ENCODE assay signal across 13 mouse cellular contexts in the genomic region with DNA sequence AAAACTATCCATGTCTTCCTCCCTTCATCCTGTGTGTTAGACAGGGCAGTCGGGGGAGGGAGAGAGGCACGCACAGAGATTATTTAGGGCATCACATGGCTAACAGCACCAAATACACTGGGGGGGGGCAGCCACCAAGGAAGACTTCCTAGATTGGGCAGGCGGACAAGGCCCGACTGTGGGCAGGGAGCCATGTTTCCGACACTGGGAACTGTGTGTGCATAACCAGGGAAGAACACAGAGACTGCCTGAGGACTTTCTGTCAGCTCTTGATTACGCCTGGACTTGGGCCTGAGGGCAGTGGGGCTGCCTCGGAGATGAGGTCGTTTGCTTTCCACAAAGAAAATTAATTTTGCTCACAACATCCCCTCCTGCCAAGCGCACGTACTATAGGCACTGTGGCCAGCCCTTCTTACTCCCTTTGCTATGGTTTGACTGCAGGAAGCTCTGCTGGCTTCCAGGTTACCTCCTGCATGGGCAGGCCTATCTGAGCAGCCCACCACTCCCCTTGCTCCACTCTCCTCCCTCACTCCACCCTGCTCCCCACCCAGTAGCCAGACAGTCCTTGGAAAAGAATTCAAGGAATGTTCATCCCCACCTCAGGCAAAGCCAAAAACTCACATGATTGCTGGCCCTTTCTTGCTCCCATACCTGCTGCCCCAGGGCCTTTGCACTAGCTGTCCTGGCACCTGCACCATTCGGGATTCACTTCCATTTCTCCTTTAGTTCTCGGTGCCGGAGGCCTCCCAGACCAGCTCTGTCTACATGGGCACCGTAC. TPM values are rescaled to one million over a fixed set of nuclear protein-coding genes. Genes with fewer than 3 reads are reported as not detected.
DNase-seq lines count a peak whose midpoint lies in the region; ATAC-seq and TF ChIP-seq lines count a peak whose summit lies in the region.
"Had no signal": no experiment of that assay in that cellular context is flagged by ENCODE, and none has a peak within 500 bp of the region (broad histone marks: within the 10 kb centered on the region; RNA-seq: fewer than 3 reads in every experiment).

No protein-coding gene starts in this region.

- H3K27me3 ChIP-seq in midbrain, embryonic 10.5 days (ENCODE audit: low read depth, poor library complexity, severe bottlenecking) = no peaks in the 10 kb centered on the region
- no peaks in the 10 kb centered on the region for H3K27me3 ChIP-seq in midbrain, embryonic 11.5 days (ENCODE audit: control insufficient read depth, insufficient read depth, low read length)
- no peaks in the 10 kb centered on the region for H3K27me3 ChIP-seq in limb, embryonic 14.5 days (ENCODE audit: control insufficient read depth, insufficient read depth, low read length)

- H3K4me3 ChIP-seq in midbrain, embryonic 10.5 days = no peak overlapping the region
- no peak overlapping the region for H3K4me3 ChIP-seq in midbrain, embryonic 11.5 days (ENCODE audit: low read depth, low read length)
- no peak overlapping the region for H3K4me3 ChIP-seq in limb, embryonic 14.5 days (replicated peaks; ENCODE audit: low read length)

- H3K27ac ChIP-seq in midbrain, embryonic 10.5 days (replicated peaks) = peak overlapping the region; percentile 61
- H3K27ac ChIP-seq in midbrain, embryonic 11.5 days (ENCODE audit: low read depth, low read length) = no peak overlapping the region
- 0 out of 2 replicates have a peak overlapping the region, but pooled peaks have one; percentile 19 for H3K27ac ChIP-seq in limb, embryonic 14.5 days (replicated peaks; ENCODE audit: low read depth, low read length)

- DNase-seq in heart, adult 18-20 months = peak; percentile 73 to 81
- DNase-seq in heart, postnatal 25 days (ENCODE audit: low spot score) = no peak
- DNase-seq in midbrain, embryonic 10.5 days (ENCODE audit: low spot score) = no peak
- no peak for DNase-seq in midbrain, embryonic 11.5 days (ENCODE audit: low spot score, missing footprints)
- peak; percentile 34 for DNase-seq in WW6 (ENCODE audit: low read depth, low spot score)
- DNase-seq in limb, embryonic 14.5 days (ENCODE audit: low spot score) = no peak
- DNase-seq in adrenal gland, postnatal 4 days (ENCODE audit: low spot score in 2 of 2) = no peak
- DNase-seq: kidney, postnatal 4 days; thymus, postnatal 25 days had no signal

- intact Hi-C loops in heart, postnatal 25 days (cut with DNase I) = no loop called here

- no peak overlapping the region for H3K9ac ChIP-seq in midbrain, embryonic 11.5 days (ENCODE audit: low read length)
- H3K9ac ChIP-seq in limb, embryonic 14.5 days (ENCODE audit: low read depth, low read length, severe bottlenecking) = no peak overlapping the region

- H3K36me3 ChIP-seq in midbrain, embryonic 10.5 days = peaks cover 31% of the 10 kb centered on the region
- no peaks in the 10 kb centered on the region for H3K36me3 ChIP-seq in midbrain, embryonic 11.5 days (ENCODE audit: control insufficient read depth, insufficient read depth, low read length)
- 0 out of 2 replicates have a peak, but pooled peaks cover 8% of the 10 kb centered on the region for H3K36me3 ChIP-seq in limb, embryonic 14.5 days (ENCODE audit: control insufficient read depth, insufficient read depth, low read length)
- H3K36me3 ChIP-seq: G1E had no signal

- TF ChIP-seq POLR2A in limb, embryonic 14.5 days (IDR thresholded peaks at IDR 0.05; ENCODE audit: borderline replicate concordance, extremely low read depth, insufficient read depth, insufficient read length) = no peak

- 82% methylated on average over 14 of the region's 14 CpGs for WGBS in midbrain, embryonic 10.5 days
- 85% methylated on average over 14 of the region's 14 CpGs for WGBS in midbrain, embryonic 11.5 days
- 56% methylated on average over 14 of the region's 14 CpGs for WGBS in limb, embryonic 14.5 days

- H3K4me1 ChIP-seq in midbrain, embryonic 10.5 days = peaks cover 29% of the 10 kb centered on the region
- H3K4me1 ChIP-seq in midbrain, embryonic 11.5 days (ENCODE audit: control insufficient read depth, insufficient read depth, low read length) = peaks cover 6% of the 10 kb centered on the region; the same call in 1 of the 2 replicates
- peaks cover 4% of the 10 kb centered on the region; the same call in 1 of the 2 replicates for H3K4me1 ChIP-seq in limb, embryonic 14.5 days (ENCODE audit: control insufficient read depth, insufficient read depth, low read length)

- H3K9me3 ChIP-seq in midbrain, embryonic 10.5 days (replicated peaks) = no peaks in the 10 kb centered on the region
- no peaks in the 10 kb centered on the region for H3K9me3 ChIP-seq in midbrain, embryonic 11.5 days (ENCODE audit: control insufficient read depth, low read length)
- no peaks in the 10 kb centered on the region for H3K9me3 ChIP-seq in limb, embryonic 14.5 days (ENCODE audit: control insufficient read depth, low read length)

- ATAC-seq in midbrain, embryonic 11.5 days (ENCODE audit: low FRiP score) = no peak
- no peak for ATAC-seq in limb, embryonic 14.5 days (ENCODE audit: low FRiP score, low read depth)
- no peak for ATAC-seq in megakaryocyte progenitor cell, adult 5-6 weeks (replicated peaks; ENCODE audit: poor library complexity)

- H3K4me2 ChIP-seq in midbrain, embryonic 11.5 days = no peak overlapping the region
- H3K4me2 ChIP-seq in limb, embryonic 14.5 days (replicated peaks; ENCODE audit: low read depth, low read length, severe bottlenecking) = no peak overlapping the region

RNA-seq across cellular contexts. Expression of a gene that starts 17.2 kb away (rescaled TPM):
- 1 to 10 TPM; 3.5 to 7.3 TPM for total RNA-seq in heart, adult 18-20 months (2021)
- total RNA-seq in heart, postnatal 25 days (2021) = 1 to 10 TPM; 3.5 to 3.7 TPM
- polyA plus RNA-seq in midbrain, embryonic 10.5 days (2016; fragmentation: Nextera tagmentation; extraction: Ambion mirVana) = 12.8 and 17.3 TPM in 2 replicates
- 7.0 and 9.1 TPM in 2 replicates for polyA plus RNA-seq in midbrain, embryonic 11.5 days (2014; fragmentation: Nextera tagmentation; extraction: Ambion mirVana)
- polyA plus RNA-seq in limb, embryonic 14.5 days (2012; rRNA removed) = 6.2 and 7.1 TPM in 2 replicates
- polyA plus RNA-seq in limb, embryonic 14.5 days (2014; fragmentation: Nextera tagmentation; extraction: Ambion mirVana) = 5.4 and 7.0 TPM in 2 replicates
- total RNA-seq in adrenal gland, postnatal 4 days (2021) = 1 to 10 TPM; 7.8 to 9.1 TPM
- total RNA-seq in megakaryocyte progenitor cell, adult 5-6 weeks (2015) = 20.9 and 26.7 TPM in 2 replicates
- total RNA-seq in megakaryocyte progenitor cell, adult 5-6 weeks (2017) = 11.8 and 13.7 TPM in 2 replicates

RNA-seq across cellular contexts. Expression of a gene that starts 58.1 kb away (rescaled TPM):
- total RNA-seq in heart, adult 18-20 months (2021) = under 1 TPM in 1 of 2 experiments, not detected in 1; 0.82 TPM
- under 1 TPM; 0.50 to 0.60 TPM for total RNA-seq in heart, postnatal 25 days (2021)
- polyA plus RNA-seq in midbrain, embryonic 10.5 days (2016; fragmentation: Nextera tagmentation; extraction: Ambion mirVana) = not detected in 2 replicates
- polyA plus RNA-seq in midbrain, embryonic 11.5 days (2014; fragmentation: Nextera tagmentation; extraction: Ambion mirVana) = not detected in 2 replicates
- not detected in 2 replicates for polyA plus RNA-seq in limb, embryonic 14.5 days (2012; rRNA removed)
- not detected in 2 replicates for polyA plus RNA-seq in limb, embryonic 14.5 days (2014; fragmentation: Nextera tagmentation; extraction: Ambion mirVana)
- under 1 TPM in 1 of 2 experiments, not detected in 1; 0.59 TPM for total RNA-seq in adrenal gland, postnatal 4 days (2021)
- total RNA-seq in megakaryocyte progenitor cell, adult 5-6 weeks (2015) = not detected in 2 replicates
- total RNA-seq in megakaryocyte progenitor cell, adult 5-6 weeks (2017) = not detected in 2 replicates
- total RNA-seq: G1E had no signal
- polyA plus RNA-seq: embryonic facial prominence, embryonic 11.5 days; G1E; hindbrain, embryonic 11.5 days had no signal

Comparison
In these comparisons a context has a peak if more than half of its experiments do, and no peak if none do; other contexts are left out.
1. DNase-seq: peak in heart, adult 18-20 months (2 of 2) and WW6 (single experiment); none in heart, postnatal 25 days (single experiment), midbrain, embryonic 10.5 days (single experiment), midbrain, embryonic 11.5 days (single experiment), limb, embryonic 14.5 days (single experiment) and adrenal gland, postnatal 4 days (0 of 2).